Mouse (Mus musculus) limb, embryonic 14.5 days (tissue): ENCODE data around the gene D130043K22Rik. TPM values are rescaled to one million over a fixed set of nuclear protein-coding genes. Genes with fewer than 3 reads are reported as not detected.

Experiments
- ATAC-seq: fragments of 200-750 bp; cut with Nextera tagmentation; 2 replicates; pipeline ENCODE4 v1.8.0; 2017; ENCODE audit warnings: low read depth, moderate number of reproducible peaks, moderate TSS enrichment; ENCODE audit not compliant: low FRiP score
- DNase-seq: peaks from one replicate; pipeline ENCODE4 v3.0.0-alpha.2; 2015; ENCODE audit warnings: low spot score
- H3K27ac ChIP-seq: fragments of 300-500 bp; sonication (generic); replicated peaks from 2 replicates; pipeline ENCODE4 v1.5.1; 2014; ENCODE audit warnings: low read depth, mild to moderate bottlenecking, low read length, moderate library complexity, mixed read lengths
- H3K27me3 ChIP-seq: fragments of 300-500 bp; sonication (generic); 2 replicates; pipeline ENCODE4 v1.6.1; 2014; ENCODE audit warnings: low read length, mixed read lengths; ENCODE audit not compliant: control insufficient read depth, insufficient read depth
- H3K36me3 ChIP-seq: fragments of 300-500 bp; sonication (generic); 2 replicates; pipeline ENCODE4 v1.6.1; 2014; ENCODE audit warnings: mild to moderate bottlenecking, low read length, moderate library complexity, mixed read lengths; ENCODE audit not compliant: control insufficient read depth, insufficient read depth
- H3K4me1 ChIP-seq: fragments of 300-500 bp; sonication (generic); 2 replicates; pipeline ENCODE4 v1.6.1; 2014; ENCODE audit warnings: antibody characterized with exemption, low read length, mixed read lengths; ENCODE audit not compliant: control insufficient read depth, insufficient read depth
- H3K4me2 ChIP-seq: fragments of 300-500 bp; sonication (generic); replicated peaks from 2 replicates; pipeline ENCODE4 v1.6.1; 2014; ENCODE audit warnings: low read depth, mild to moderate bottlenecking, low read length, moderate library complexity; ENCODE audit not compliant: severe bottlenecking
- H3K4me3 ChIP-seq: fragments of 300-500 bp; sonication (generic); replicated peaks from 2 replicates; pipeline ENCODE4 v1.5.1; 2014; ENCODE audit warnings: low read length
- H3K9ac ChIP-seq: fragments of 300-500 bp; sonication (generic); 2 replicates; pipeline ENCODE4 v1.6.1; 2014; ENCODE audit warnings: mild to moderate bottlenecking, low read depth, low read length, moderate library complexity; ENCODE audit not compliant: severe bottlenecking
- H3K9me3 ChIP-seq: fragments of 300-500 bp; sonication (generic); 2 replicates; pipeline ENCODE4 v1.6.1; 2016; ENCODE audit warnings: low read length; ENCODE audit not compliant: control insufficient read depth
- POLR2A ChIP-seq: fragments of 200-500 bp; IDR thresholded peaks from 2 replicates; pipeline ENCODE4 v1.8.0; 2012; ENCODE audit warnings: inconsistent platforms, mild to moderate bottlenecking, moderate library complexity, borderline replicate concordance; ENCODE audit not compliant: insufficient read depth, insufficient read length; ENCODE audit errors: extremely low read depth
- WGBS: fragments of 180-500 bp; shearing (Covaris S2); extraction: QIAGEN DNeasy Blood & Tissue Kit; methylation state at CpG from one replicate; pipeline ENCODE4 v1.1.7; 2014; 5-methylcytosine and 5-hydroxymethylcytosine counted together
- polyA plus RNA-seq, 2 experiments: library from polyadenylated mRNA; depleted of rRNA in 1 of 2; stranded (reverse) in 1 of 2; unstranded in 1 of 2; fragments of >200 nt; fragmentation: Nextera tagmentation in 1 of 2; extraction: Ambion mirVana in 1 of 2; gene quantifications; 2 replicates each; pipeline versions ENCODE4 v1.2.1 to v1.2.3; 2012 to 2014

D130043K22Rik gene
- polyA plus RNA-seq, 2 experiments, result 0.04 to 0.11 TPM

DNA sequence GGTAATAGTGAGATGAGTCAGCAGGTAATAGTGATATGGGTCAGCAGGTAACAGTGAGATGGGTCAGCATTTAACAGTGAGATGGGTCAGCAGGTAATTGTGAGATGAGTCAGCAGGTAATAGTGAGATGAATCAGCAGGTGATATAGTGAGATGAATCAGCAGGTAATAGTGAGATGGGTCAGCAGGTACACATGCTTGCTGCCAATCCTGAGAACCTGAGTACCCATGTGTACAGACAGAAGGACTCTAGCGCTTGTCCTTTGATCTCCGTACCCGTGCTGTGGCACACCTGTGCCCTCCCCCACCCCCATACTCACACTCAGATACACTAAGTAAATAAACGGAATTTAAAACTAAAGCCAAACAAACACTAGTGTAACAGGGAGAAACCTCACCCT, 70.0 kb downstream of the D130043K22Rik start:
- H3K4me2 ChIP-seq, result no peak overlapping the region
- no peaks in the 10 kb centered on the region for H3K4me1 ChIP-seq
- TF ChIP-seq POLR2A, result no peak
- no peaks in the 10 kb centered on the region for H3K27me3 ChIP-seq
- H3K4me3 ChIP-seq, result no peak overlapping the region
- H3K9ac ChIP-seq, result no peak overlapping the region
- peaks cover 15% of the 10 kb centered on the region for H3K36me3 ChIP-seq
- ATAC-seq (no peak), DNase-seq (no peak)
- no peak overlapping the region for H3K27ac ChIP-seq
- no peaks in the 10 kb centered on the region for H3K9me3 ChIP-seq
- WGBS, result 88% methylated on average over 4 of the region's 4 CpGs

DNA sequence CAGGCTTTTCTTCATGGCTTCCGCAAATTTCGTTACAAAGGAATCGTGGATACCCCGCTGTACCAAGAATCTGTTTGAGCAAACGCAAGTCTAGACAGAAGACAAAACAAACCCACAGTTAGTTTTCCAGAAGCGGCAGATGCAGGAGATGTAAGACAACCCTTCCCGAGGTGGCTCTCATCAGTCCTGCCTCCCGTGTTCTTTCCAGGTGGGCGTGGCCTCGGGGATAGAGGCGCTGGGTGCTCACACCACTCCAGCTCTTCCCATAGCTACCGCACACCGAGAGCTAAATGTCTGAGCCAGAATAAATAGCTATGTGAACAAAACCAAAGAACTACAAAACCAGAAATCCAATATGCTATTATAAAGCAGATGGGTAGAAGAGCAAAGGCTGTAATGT, 70.9 kb downstream of the D130043K22Rik start:
- TF ChIP-seq POLR2A, result no peak
- H3K27ac ChIP-seq, result no peak overlapping the region
- ATAC-seq (no peak), DNase-seq (no peak)
- no peaks in the 10 kb centered on the region for H3K9me3 ChIP-seq
- H3K4me1 ChIP-seq, result no peaks in the 10 kb centered on the region
- WGBS, result 72% methylated on average over 13 of the region's 13 CpGs
- no peaks in the 10 kb centered on the region for H3K27me3 ChIP-seq
- no peak overlapping the region for H3K9ac ChIP-seq
- no peak overlapping the region for H3K4me3 ChIP-seq
- H3K4me2 ChIP-seq, result no peak overlapping the region
- H3K36me3 ChIP-seq, result peaks cover 15% of the 10 kb centered on the region

DNA sequence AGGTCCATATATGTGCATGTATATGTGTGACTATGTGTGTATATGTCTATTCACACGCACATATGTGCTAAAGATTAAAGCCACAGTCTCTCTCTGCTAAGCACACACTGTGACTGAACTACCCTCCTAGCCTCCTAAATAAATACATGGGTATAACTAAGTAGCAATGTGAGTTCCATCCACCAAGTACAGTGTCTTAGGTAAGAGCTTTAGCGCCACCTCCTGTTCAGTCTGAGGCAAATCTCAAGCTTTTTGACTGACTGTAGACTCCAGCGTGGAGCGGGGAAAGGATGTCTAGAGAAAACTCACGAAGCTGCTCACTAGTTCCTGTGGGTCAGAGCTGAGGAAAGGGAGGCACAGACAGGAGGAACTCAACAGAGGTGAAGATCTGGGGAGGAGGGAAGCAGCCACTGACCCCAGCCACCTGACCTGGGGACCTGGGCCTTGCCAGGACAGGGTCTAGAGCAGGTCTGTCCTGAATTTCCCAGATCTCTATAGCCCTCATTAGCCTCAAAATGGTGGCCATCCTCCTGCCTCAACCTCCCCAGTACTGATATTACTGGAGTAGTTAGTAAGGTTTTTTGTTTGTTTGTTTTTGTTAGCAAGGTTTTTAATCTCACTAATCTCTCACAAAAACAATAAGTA, 75.5 kb downstream of the D130043K22Rik start:
- Histone ChIP-seq H3K9ac (no peak overlapping the region), H3K4me3 (no peak overlapping the region), H3K4me1 (no peaks in the 10 kb centered on the region), H3K36me3 (peaks cover 24% of the 10 kb centered on the region), H3K27ac (no peak overlapping the region), H3K27me3 (no peaks in the 10 kb centered on the region), H3K4me2 (no peak overlapping the region), H3K9me3 (no peaks in the 10 kb centered on the region)
- TF ChIP-seq POLR2A, result no peak
- WGBS, result 40% methylated on average over 5 of the region's 5 CpGs
- ATAC-seq (peak; percentile 57; the same call in 1 of the 2 replicates), DNase-seq (peak; percentile 87)

DNA sequence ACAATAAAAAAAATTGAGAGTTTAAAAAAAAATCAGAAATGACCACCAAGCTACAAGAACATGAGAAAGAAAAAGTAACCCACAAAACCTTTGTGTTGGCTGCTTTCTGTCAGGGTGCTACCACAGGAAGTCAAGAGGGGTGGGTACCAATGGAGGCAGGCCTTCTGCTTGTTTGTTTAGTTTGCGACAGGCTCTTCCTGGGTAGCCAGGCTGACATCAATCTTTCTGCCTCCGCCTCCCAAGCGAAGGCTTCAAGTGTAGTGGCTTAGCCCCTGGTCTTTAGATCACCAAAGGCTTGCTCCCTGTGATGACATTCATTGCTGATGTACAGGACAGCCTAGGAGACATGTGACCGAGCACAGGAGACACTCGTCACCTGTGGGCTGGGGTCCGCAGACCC, 76.3 kb downstream of the D130043K22Rik start:
- no peak overlapping the region for H3K4me3 ChIP-seq
- H3K4me2 ChIP-seq, result no peak overlapping the region
- no peak overlapping the region for H3K9ac ChIP-seq
- ATAC-seq (no peak), DNase-seq (no peak)
- no peak for TF ChIP-seq POLR2A
- peaks cover 28% of the 10 kb centered on the region for H3K36me3 ChIP-seq
- H3K27ac ChIP-seq, result no peak overlapping the region
- no peaks in the 10 kb centered on the region for H3K9me3 ChIP-seq
- H3K4me1 ChIP-seq, result no peaks in the 10 kb centered on the region
- no peaks in the 10 kb centered on the region for H3K27me3 ChIP-seq
- 83% methylated on average over 6 of the region's 6 CpGs for WGBS

DNA sequence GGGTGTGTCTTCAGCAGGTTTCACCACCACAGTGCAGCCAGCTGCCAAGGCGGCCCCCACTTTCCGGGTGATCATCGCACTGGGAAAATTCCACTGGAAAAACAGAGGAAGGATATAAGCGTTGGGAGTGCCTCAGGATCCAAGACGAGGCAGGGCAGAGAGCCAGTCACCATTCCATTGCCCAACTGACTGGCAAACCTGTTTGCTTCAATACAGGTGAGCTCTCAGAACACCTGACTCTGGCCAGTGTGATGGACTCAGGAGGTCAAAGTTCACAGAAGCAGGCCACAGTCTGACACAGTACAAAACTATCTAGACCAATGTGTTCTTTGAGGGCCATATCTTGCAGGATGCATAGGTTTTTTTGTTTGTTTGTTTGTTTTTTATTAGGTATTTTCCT, 79.1 kb downstream of the D130043K22Rik start:
- DNase-seq (no peak), ATAC-seq (no peak)
- WGBS, result 87% methylated on average over 5 of the region's 5 CpGs
- peaks cover 17% of the 10 kb centered on the region for H3K36me3 ChIP-seq
- H3K4me1 ChIP-seq, result no peaks in the 10 kb centered on the region
- H3K4me2 ChIP-seq, result no peak overlapping the region
- no peaks in the 10 kb centered on the region for H3K9me3 ChIP-seq
- no peak overlapping the region for H3K4me3 ChIP-seq
- no peaks in the 10 kb centered on the region for H3K27me3 ChIP-seq
- H3K27ac ChIP-seq, result no peak overlapping the region
- H3K9ac ChIP-seq, result no peak overlapping the region
- TF ChIP-seq POLR2A, result no peak
